Mouse (Mus musculus) liver, embryonic 14.5 days (tissue): ENCODE measurements at regions not wholly inside any gene's neighbourhood (a gene's known extent, or its start where the extent isn't known, plus 50 kb on each side); places are given as distances from the start of the nearest gene placed in this dataset.

Source experiments
- CTCF ChIP-seq: IDR thresholded peaks from 2 replicates; pipeline ENCODE4 v1.5.1; 2016; ENCODE audit warnings: antibody characterized with exemption, low read depth, control low read depth
- EP300 ChIP-seq: IDR thresholded peaks from 2 replicates; pipeline ENCODE4 v1.6.1; 2016; ENCODE audit warnings: antibody characterized with exemption, low read depth

- no peak for TF ChIP-seq CTCF
- TF ChIP-seq EP300 = no peak
These were observed 53.9 kb upstream of the Klf4 start for GRCm38 (mm10) chr4:55586212-55586611.
